14 mouse cellular contexts compared by ENCODE assay signal in the genomic region with DNA sequence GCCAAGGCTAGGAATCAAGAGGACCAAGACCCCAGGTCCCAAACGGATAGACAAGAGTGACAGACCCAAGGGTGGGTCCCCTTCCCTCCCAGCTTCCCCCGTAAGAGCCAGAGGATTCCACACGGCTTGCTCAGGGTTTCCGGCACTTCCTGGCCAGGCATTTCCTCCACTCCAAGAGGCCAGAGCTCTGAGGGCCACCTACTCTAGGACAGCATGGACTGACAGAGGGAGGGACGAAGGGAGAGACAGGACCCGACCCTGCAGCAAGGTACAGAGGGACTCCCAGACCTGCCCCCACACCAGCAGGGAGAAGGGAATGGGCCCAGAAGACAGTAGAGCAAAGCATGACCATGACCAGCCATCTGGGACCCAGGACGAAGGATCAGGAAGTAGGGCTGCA. TPM values are rescaled to one million over a fixed set of nuclear protein-coding genes. Genes with fewer than 3 reads are reported as not detected.
DNase-seq lines count a peak whose midpoint lies in the region; ATAC-seq and TF ChIP-seq lines count a peak whose summit lies in the region.
"Had no signal": no experiment of that assay in that cellular context is flagged by ENCODE, and none has a peak within 500 bp of the region (broad histone marks: within the 10 kb centered on the region; RNA-seq: fewer than 3 reads in every experiment).

No protein-coding gene starts in this region.

- H3K4me1 ChIP-seq in lung, embryonic 14.5 days (ENCODE audit: insufficient read depth) = peaks cover 6% of the 10 kb centered on the region; the same call in 1 of the 2 replicates
- peaks cover 99% of the 10 kb centered on the region for H3K4me1 ChIP-seq in neural tube, embryonic 13.5 days (replicated peaks)
- H3K4me1 ChIP-seq: megakaryocyte, embryonic 14.5 days had no signal

- 0 out of 2 replicates have a peak, but pooled peaks cover 5% of the 10 kb centered on the region for H3K36me3 ChIP-seq in lung, embryonic 14.5 days (ENCODE audit: insufficient read depth)
- H3K36me3 ChIP-seq in neural tube, embryonic 13.5 days = peaks cover 2% of the 10 kb centered on the region; the same call in 1 of the 2 replicates
- H3K36me3 ChIP-seq: heart, embryonic 15.5 days had no signal

- peak overlapping the region; percentile 51; the same call in 1 of the 2 replicates for H3K27ac ChIP-seq in lung, embryonic 14.5 days (ENCODE audit: low read depth)
- peak overlapping the region; percentile 94 for H3K27ac ChIP-seq in neural tube, embryonic 13.5 days (replicated peaks)
- H3K27ac ChIP-seq: embryonic facial prominence, embryonic 12.5 days had no signal

- ATAC-seq in lung, embryonic 14.5 days (ENCODE audit: insufficient read depth) = no peak
- ATAC-seq in neural tube, embryonic 13.5 days (ENCODE audit: low read depth) = no peak
- ATAC-seq in megakaryocyte-erythroid progenitor cell, adult 5-6 weeks (replicated peaks; ENCODE audit: low FRiP score, low TSS enrichment, poor library complexity, severe bottlenecking) = no peak
- ATAC-seq: forebrain, postnatal 0 days had no signal

- intact Hi-C loops in heart, postnatal 25 days (cut with DNase I) = no loop called here
- intact Hi-C loops in left cerebral cortex, postnatal 25 days (cut with DNase I) = no loop called here

- WGBS in lung, embryonic 14.5 days = 64% methylated on average over 7 of the region's 7 CpGs
- WGBS in neural tube, embryonic 13.5 days = 73% methylated on average over 7 of the region's 7 CpGs

- no peaks in the 10 kb centered on the region for H3K9me3 ChIP-seq in lung, embryonic 14.5 days (ENCODE audit: low read depth, low read length)
- no peaks in the 10 kb centered on the region for H3K9me3 ChIP-seq in neural tube, embryonic 13.5 days
- H3K9me3 ChIP-seq: embryonic facial prominence, embryonic 12.5 days; heart, embryonic 15.5 days; megakaryocyte, embryonic 14.5 days had no signal

- no peak for TF ChIP-seq CTCF in lung, embryonic 14.5 days (IDR thresholded peaks at IDR 0.05; ENCODE audit: low read depth)

- H3K4me3 ChIP-seq in lung, embryonic 14.5 days (ENCODE audit: low read depth, low read length) = no peak overlapping the region
- no peak overlapping the region for H3K4me3 ChIP-seq in neural tube, embryonic 13.5 days
- H3K4me3 ChIP-seq: embryonic facial prominence, embryonic 12.5 days; heart, embryonic 15.5 days; megakaryocyte, embryonic 14.5 days had no signal

- H3K9ac ChIP-seq in lung, embryonic 14.5 days = no peak overlapping the region
- H3K9ac ChIP-seq in neural tube, embryonic 13.5 days = no peak overlapping the region
- H3K9ac ChIP-seq: embryonic facial prominence, embryonic 12.5 days; forebrain, postnatal 0 days; heart, embryonic 15.5 days had no signal

- DNase-seq in gastrocnemius, postnatal 25 days = peak; percentile 25
- DNase-seq in gastrocnemius, adult 18-20 months (ENCODE audit: low spot score) = no peak
- peak; percentile 39 for DNase-seq in lung, embryonic 14.5 days
- DNase-seq in lung, postnatal 14 days = no peak
- peak; percentile 38 for DNase-seq in heart, postnatal 25 days (ENCODE audit: low spot score)
- DNase-seq in left cerebral cortex, postnatal 25 days (ENCODE audit: low spot score in 2 of 2) = no peak
- DNase-seq: B cell, adult 2 months; forebrain, postnatal 0 days; left cerebral cortex, postnatal 4 days had no signal

- H3K27me3 ChIP-seq in lung, embryonic 14.5 days (ENCODE audit: insufficient read depth, low read length) = no peaks in the 10 kb centered on the region
- no peaks in the 10 kb centered on the region for H3K27me3 ChIP-seq in neural tube, embryonic 13.5 days
- H3K27me3 ChIP-seq: embryonic facial prominence, embryonic 12.5 days; heart, embryonic 15.5 days had no signal

- no peak overlapping the region; the same call in 1 of the 2 replicates for H3K4me2 ChIP-seq in lung, embryonic 14.5 days
- H3K4me2 ChIP-seq in neural tube, embryonic 13.5 days = no peak overlapping the region; the same call in 1 of the 2 replicates
- H3K4me2 ChIP-seq: embryonic facial prominence, embryonic 12.5 days; heart, embryonic 15.5 days had no signal

RNA-seq across cellular contexts. Expression of a gene that starts 7.6 kb away (rescaled TPM):
- 10 to 100 TPM; 11.4 to 15.2 TPM for total RNA-seq in gastrocnemius, postnatal 25 days (2021)
- 10 to 100 TPM; 39.4 to 42.6 TPM for total RNA-seq in gastrocnemius, adult 18-20 months (2021)
- polyA plus RNA-seq in lung, embryonic 14.5 days (2014; fragmentation: Nextera tagmentation; extraction: Ambion mirVana) = 8.3 and 8.6 TPM in 2 replicates
- 10 to 100 TPM; 36.4 to 40.9 TPM for total RNA-seq in heart, postnatal 25 days (2021)
- 14.5 and 15.8 TPM in 2 replicates for polyA plus RNA-seq in neural tube, embryonic 13.5 days (2015; fragmentation: Nextera tagmentation; extraction: Ambion mirVana)
- 1.3 TPM in 1 of 2 replicates, not detected in the other for total RNA-seq in megakaryocyte-erythroid progenitor cell, adult 5-6 weeks (2014; fragmentation: Nextera tagmentation)
- total RNA-seq in megakaryocyte-erythroid progenitor cell, adult 5-6 weeks (2017) = 0.42 and 1.3 TPM in 2 replicates
- 10 to 100 TPM; 74.7 to 76.9 TPM for total RNA-seq in left cerebral cortex, postnatal 25 days (2021)

RNA-seq across cellular contexts. Expression of a gene that starts 38.4 kb away (rescaled TPM):
- total RNA-seq in gastrocnemius, postnatal 25 days (2021) = under 1 TPM; 0.91 to 0.95 TPM
- total RNA-seq in gastrocnemius, adult 18-20 months (2021) = 1 to 10 TPM; 1.1 to 1.2 TPM
- polyA plus RNA-seq in lung, embryonic 14.5 days (2014; fragmentation: Nextera tagmentation; extraction: Ambion mirVana) = 0.76 and 0.82 TPM in 2 replicates
- total RNA-seq in heart, postnatal 25 days (2021) = 1 to 10 TPM in 1 of 2 experiments, under 1 TPM in 1; 0.95 to 1.7 TPM
- 1.6 TPM in 2 replicates for polyA plus RNA-seq in neural tube, embryonic 13.5 days (2015; fragmentation: Nextera tagmentation; extraction: Ambion mirVana)
- not detected in 2 replicates for total RNA-seq in megakaryocyte-erythroid progenitor cell, adult 5-6 weeks (2014; fragmentation: Nextera tagmentation)
- total RNA-seq in megakaryocyte-erythroid progenitor cell, adult 5-6 weeks (2017) = not detected in 2 replicates
- total RNA-seq in left cerebral cortex, postnatal 25 days (2021) = 1 to 10 TPM; 6.9 to 7.1 TPM

Comparison
In these comparisons a context has a peak if more than half of its experiments do, and no peak if none do; other contexts are left out.
1. DNase-seq: peak in gastrocnemius, postnatal 25 days (single experiment), lung, embryonic 14.5 days (single experiment) and heart, postnatal 25 days (single experiment); none in gastrocnemius, adult 18-20 months (single experiment), lung, postnatal 14 days (single experiment) and left cerebral cortex, postnatal 25 days (0 of 2).
2. RNA of a gene that starts 7.6 kb away (total RNA-seq): 74.7 to 76.9 TPM in left cerebral cortex, postnatal 25 days, 39.4 to 42.6 TPM in gastrocnemius, adult 18-20 months, 36.4 to 40.9 TPM in heart, postnatal 25 days and 11.4 to 15.2 TPM in gastrocnemius, postnatal 25 days; 0.42 to 1.3 TPM in megakaryocyte-erythroid progenitor cell, adult 5-6 weeks; every median in the first group is over 4 times any median in the second.